Mouse (Mus musculus) embryo, embryonic 10 days (tissue): ENCODE results near the gene Arid2.
"Not testable (repeated sequence)": the region's sequence is repeated elsewhere in the genome, so short reads cannot be mapped to it uniquely, and the experiment has no call there.

ENCODE experiments used
- DNase-seq: peaks from one replicate; pipeline ENCODE4 v3.0.0-alpha.2; 2015; ENCODE audit warnings: low spot score

Gene Arid2

DNA sequence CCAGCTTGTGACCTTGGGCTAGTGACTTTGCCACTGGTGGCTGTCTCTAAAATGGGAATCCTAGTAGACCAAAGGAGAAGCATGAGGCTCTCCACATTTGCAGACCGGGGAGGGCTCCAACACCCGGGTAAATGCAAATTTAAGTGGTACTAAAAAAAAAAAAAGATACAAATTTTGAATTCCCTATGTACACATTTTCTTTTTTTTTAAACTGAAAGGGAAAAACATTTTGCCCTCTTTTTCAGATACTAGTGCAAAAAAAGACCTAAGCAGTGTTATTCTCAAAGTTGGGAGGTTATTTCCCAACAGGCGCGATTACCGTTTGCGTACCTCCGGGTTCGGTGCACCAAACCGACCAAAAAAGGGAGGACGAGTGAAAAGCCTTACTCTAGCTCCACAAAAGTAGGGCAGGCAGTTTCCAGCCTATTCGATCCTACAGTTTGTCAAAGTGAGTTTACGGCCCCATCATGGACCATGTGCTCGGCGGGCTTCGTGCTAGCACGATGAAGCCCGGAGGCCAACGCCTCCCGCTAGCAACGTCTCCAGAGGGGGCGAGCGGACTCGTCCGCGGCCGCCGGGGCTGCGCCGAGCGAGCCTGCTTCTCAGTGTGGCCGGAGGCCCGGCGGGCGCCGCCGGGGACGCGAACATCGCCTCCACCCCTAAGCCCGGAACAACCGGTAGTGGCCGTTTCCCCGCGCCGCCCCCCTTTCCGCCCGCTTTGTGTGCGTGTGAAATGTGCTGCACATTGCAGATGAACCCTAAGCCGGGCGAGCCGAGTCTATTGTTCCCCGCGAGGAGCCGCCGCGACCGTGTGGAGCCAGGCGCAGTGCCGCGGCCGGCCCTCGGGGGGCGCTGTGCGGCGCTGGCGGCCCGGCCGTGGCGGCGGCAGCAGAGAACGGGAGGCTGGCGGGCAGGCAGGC, 1.0 kb upstream of the Arid2 start:
- peak; percentile 94 for DNase-seq

DNA sequence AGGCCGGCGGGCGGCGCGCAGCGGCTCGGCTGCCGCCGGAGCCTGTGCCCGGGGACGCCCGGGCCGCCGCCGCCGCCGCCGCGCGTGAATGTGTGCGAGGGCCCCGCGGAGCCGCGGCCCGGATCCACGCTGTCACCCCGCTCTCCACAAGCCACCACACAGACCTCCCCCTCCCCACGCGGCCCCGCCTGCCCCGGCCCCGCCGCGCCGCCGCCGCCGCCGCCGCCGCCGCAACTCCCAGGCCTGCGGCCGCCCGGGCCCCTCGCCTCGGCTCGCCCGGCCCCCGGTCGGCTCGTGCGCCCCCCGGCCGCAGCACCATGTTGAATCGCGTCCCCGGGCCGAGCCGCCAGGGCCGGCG, 404 bp upstream of the Arid2 start:
- DNase-seq: no peak

DNA sequence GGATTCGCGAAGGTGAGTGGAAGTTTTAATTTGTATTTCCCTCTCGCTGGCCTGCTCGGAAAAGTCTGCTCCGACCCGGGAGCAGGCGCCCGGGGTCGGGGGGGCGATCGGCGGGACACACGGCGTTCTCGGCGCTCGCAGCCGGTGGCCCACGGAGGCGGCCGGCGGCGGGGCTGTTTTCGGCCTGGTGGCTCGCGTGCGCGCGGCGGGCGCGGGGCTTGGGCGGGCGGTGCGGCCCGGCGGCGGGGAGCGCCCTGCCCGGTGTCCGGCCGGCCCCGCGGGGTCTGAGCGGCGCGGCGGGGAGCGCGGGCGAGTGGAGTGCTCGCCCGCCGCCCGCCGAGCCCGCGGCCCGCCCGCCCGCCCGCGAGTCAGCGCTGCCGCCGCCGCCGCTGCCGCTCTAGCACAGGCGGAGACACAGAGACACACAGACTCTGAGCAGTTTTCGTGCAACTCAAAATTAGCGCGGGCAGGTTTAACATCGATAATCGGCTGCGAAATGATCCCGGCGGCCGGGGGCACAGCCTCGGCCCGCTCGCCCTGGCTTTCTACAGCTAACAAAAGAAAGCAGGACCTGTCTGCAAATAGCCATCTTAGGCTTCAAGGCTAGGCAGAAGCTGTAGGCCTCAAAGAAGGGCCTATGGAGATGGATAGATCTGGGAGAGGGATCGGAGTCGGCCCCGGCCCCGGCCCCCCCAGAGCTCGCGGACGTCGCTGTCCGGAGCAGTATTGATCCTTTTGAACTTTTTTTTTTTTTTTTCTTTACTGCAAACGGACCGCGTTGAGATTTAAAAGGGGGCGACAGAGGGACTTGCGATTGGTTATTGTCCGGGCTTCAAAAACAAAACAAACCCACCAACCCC, 888 bp downstream of the Arid2 start:
- DNase-seq: peak; percentile 52

DNA sequence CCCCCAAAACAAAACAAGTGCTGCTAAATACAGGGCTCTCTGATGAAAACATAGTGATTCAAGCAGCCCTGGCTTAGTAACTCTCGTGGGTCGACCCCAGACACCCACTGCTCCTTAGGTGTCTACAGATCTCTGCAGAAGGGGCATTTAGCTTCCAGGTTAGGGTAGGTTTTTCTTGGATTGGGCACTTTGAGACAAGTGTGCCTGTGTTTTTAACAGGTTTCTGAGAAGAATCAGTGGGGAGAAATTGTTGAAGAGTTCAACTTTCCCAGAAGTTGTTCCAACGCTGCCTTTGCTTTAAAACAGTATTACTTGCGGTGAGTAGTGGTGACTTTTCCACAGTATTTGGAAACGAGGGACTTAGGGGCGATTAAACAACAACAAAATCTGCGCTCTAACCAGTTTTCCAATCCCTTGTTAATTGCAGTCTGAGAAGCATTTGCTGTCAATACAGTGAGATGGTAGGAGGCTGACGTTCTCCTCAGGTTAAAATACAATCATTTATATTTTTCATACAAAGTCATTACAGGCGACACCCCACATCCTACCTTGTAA, 1.6 kb downstream of the Arid2 start:
- DNase-seq: no peak

DNA sequence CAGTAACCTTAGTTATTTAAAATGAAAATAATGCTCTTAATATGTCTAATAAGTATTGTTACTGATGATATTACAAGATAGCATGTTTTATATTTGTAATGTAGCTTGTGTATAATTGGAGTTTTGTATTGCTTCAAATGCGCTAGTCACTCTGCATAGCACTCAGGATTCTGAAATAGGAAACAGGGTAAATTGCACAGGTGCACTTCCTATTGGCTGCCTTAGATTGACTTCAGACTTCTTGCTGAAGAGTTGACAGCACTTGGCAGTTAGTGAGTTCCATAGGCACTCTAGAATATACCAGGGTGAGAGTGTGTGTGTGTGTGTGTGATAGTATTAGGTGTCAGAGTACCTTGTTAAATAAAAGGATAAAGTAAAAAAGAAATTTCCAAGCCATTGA, 2.7 kb downstream of the Arid2 start:
- no peak for DNase-seq

DNA sequence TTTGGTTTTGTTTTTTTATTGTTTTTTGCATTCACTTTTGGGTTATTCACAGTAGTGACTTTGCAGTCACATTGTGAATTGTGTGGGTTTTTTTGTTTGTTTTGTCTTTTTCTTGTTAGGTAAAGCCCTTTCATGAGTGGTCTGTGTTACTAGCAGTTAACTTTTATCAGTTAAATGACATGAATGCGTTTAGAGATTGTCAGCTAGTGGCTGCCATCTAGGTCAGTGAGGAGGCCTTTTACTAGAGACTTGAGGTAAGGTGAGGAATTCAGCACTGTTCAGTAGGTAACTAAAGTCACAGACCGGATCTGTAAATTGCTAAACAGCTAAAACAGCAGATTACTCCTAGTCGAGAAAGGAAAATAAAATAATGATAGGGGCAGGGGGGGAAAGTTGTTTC, 6.1 kb downstream of the Arid2 start:
- DNase-seq: no peak

DNA sequence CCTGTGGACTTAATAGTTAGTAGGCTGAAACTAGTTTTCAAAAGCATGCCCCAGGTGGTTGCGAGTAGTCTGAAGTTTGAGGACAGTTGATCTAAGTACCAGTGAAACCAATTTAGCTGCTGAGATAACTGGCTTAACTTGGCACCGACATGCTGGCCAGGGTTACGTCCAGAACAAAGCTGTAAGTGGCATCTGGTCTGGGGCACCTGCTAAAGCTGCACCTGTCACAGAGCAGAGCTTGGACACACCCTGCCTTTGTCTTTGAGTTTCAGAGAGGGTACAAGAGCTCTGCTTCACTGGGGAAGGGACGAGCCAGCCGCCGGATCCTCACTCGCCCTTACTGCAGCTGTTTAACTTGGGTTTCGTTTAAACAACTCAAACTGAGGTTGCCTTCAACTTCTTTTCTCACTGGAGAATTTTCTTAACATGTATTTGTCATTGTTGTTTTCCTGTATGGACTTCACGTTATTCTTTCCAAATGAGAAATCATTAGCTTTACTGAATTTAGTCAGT, 9.8 kb downstream of the Arid2 start:
- DNase-seq: no peak

DNA sequence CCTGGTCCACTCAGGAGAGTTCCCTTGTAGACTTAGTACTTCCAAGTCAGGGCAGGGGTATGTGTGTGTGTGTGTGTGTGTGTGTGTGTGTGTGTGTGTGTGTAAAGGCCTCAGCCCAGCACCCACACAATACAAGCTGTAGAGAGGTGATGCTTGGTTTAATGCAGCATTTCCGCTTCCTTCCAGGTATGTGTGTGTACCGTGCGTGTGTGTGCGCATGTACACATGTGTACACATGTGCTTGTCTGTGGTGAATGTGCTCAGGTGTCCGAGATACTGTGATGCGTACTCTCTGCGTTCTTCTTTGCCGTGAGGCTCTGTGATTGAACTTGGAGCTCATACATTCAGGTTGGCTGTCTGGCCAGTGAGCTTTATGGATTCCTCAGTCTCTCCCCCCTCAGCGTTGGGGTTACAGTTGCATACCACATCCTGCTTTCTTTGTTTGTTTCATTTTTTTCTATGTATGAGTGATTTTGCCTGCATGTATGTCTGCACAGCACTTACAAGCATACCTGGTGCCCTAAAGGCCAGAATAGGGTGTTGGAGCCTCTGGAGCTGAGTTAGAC, 10.4 kb downstream of the Arid2 start:
- no peak for DNase-seq

DNA sequence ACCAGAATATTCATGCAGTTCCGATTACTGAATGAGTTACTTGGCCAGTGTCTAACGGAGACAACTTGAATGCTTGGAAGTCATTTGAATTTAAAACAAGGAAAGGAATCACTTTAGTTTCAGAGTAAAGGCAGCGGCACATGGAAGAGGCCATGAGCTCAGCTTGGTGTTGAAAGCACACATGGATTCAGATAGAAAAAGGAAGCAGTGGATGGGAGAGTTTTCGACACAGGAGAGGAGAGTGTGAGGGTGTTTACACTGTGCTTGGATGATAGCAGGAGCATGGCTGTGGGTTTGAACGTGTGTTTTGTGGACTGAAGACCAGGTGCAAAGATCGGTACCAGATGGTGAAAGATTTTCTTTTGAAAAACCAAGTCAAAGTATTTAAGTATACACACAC, 22.0 kb downstream of the Arid2 start:
- DNase-seq: no peak

DNA sequence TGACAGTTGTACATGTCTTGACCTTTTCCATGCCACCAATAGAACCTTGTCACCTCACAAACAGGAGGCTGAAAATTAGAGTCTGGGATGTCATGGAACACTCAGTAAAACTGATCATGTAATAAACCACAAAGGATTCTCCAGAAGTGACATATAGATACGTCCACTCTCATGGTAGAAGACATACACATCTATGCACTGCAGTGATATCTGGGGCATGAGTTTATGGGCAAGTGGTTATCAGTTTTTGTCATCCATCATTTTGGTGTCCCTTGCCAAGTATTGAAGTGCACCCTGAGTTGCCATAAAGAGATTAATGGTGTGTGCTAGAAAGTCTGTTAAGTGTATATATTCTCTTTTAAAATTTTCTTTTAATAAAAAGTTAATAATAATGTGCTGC, 25.6 kb downstream of the Arid2 start:
- DNase-seq: no peak

DNA sequence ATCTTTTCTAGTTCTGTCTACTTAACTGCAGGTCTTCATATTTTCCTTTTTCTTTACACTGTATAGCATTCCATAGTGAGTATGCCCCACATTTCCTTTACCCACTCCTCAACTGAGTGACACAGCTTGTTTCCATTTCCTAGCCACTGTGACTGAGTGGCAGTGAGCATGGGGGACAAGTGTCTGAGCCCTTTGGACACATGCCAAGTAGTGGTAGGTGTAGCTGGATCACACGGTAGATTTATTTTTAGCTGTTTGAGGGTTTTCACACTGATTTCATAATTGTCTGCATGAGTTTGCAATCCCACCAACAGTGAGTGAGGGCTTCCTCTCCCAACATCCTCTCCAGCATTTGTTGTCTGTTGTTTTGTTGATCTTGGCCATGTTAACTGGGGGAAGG, 28.3 kb downstream of the Arid2 start:
- no peak for DNase-seq

DNA sequence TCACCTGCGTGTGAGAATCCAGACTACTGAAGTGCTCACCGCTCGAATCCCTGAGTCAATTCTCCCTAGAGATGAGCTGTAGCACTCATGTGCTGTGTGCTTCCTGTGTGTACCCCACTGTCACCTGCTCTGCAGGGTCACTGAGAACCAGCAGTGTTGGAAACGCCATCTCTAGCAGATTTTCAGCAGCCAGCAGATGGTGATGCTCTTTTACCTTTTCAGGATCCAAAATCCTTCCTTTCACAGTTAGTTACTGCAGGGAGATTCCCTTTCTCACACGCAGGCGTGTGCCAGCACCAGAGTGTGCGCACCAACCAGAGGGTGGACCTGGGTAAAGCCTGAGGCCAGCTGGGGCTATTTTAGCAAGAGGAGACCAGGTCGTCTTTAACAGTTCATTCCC, 32.0 kb downstream of the Arid2 start:
- no peak for DNase-seq

DNA sequence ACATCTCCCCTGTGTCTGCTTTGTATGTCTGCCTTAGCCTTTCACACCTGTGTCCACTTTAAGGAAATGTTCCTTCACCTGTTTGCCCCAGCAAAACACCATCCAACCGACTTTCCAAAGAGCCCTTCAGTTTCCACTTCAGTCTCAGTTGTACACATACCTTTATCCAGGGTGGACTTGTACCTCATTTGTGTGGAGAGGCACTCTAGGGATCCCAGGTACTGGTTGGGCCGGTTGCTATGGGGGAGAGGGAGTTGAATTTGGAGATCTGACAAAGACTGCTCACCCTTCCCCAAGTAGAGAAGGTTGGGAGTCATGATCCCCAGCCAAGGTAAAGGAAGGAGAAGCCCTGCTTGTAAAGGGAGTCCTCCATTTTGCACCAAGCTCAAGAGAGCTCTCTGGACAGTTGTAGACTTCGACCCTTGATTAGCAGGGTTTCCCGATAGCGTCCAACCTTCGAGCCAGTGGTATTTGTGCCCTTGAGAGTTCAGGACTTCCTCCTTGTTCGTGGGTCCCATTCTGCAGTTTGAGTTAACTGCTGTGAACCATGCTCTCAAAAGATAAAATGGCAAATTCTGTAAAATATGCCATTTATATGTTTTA, 38.5 kb downstream of the Arid2 start:
- DNase-seq: no peak

DNA sequence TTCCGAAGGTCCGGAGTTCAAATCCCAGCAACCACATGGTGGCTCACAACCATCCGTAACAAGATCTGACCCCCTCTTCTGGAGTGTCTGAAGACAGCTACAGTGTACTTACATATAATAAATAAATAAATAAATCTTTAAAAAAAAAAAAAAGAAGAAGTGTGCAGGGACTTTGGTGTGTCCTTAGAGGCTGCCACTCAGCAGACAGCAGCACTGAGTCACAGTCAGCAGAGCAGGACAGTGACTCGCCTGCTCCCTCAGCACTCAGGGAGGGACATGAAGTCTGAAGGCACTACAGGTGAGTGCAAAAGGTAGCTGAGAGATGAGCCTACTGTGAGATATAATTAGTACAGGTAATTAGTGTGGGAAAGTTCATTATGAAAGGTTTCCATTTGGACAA, 41.4 kb downstream of the Arid2 start:
- not testable (repeated sequence) for DNase-seq

DNA sequence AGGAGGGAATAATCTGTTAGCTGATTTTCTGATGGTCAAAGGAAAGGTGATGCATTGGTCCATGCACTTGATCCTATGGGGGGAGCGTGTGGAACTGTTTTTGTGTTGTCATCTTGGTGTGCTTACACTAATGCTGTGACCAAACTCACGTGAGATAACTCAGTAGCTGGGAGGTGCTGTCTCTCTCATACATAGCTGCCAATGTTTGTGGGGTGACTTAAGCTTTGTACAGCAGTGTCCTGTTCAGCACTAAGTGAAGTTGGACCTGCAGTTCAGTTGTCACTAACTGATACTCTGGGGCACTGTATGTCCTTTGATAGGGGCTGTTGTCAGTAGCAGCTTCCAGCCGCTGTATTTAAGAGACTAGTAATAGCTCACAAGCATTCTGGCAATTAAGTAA, 43.2 kb downstream of the Arid2 start:
- no peak for DNase-seq

DNA sequence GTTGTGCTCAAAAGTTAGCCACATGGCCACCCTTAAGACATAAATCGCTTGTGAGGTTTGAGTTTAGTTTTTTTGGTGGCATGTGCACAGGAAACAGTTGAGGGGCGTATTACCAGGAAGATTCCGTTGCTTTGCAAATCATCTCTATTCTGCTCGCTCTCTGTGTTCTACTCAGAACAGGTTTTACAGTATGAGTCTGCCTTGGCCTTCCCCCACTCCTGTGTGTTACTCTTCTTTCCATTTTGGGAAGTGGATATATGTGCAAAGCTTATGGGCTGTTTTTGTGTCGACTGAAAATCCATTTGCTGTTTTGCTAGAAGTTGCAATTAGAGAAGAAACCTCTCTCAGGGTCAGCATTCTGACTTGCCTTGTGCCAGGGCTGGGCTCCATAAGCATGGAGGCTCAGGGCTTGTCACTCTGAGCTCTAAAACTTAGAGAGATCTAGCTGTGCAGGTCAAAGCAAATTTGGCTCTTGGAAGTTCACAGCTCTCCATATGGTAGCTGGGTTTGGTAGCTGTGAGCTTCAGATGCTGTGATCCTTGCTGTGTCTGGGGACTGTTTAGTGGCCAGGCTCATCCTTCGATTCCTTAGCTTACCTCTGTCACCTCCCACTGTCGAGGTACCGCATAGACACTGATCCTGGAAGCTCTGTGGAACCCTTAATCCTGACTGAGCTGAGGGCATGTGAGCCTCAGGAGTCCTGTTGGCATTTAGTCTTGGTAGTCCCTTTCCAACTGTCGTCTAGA, 45.3 kb downstream of the Arid2 start:
- no peak for DNase-seq

DNA sequence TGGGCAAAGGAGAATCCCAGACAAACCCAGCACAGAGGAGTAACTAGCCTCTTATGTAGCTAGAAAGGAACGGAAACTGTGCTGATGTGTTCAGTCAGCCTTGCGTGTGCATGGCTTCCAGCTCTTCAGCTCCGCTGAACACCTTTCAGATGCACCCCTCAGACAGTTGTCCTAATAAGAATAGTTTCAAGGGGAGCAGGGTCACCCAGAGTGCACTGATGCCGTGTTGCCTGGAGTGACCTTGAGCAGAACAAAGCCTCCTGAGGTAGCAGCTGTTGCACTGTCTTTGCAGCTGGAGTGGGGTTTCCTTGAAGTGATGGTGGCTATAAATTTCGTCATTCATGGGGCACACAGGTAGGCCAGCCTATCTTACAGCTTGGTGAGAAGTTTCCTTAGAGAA, 46.0 kb downstream of the Arid2 start:
- peak; percentile 23 for DNase-seq

DNA sequence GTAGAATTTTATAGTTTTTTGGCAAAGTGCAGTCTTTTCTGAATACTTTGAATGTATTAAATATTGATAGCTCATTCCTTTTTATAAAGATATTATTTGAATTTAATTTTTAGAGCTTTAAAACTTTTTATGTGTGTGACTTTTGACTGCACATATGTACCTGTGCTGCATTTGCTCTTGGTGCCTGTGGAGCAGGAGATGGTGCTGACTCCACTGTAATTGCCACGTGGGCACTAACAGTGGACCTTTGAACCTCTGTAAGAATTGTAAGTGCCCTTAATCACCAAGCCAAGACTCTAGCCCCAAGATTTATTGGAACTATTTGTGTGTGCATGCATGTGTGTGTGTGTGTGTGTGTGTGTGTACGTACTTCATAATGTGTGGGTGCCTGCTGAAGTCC, 53.6 kb downstream of the Arid2 start:
- DNase-seq: no peak

DNA sequence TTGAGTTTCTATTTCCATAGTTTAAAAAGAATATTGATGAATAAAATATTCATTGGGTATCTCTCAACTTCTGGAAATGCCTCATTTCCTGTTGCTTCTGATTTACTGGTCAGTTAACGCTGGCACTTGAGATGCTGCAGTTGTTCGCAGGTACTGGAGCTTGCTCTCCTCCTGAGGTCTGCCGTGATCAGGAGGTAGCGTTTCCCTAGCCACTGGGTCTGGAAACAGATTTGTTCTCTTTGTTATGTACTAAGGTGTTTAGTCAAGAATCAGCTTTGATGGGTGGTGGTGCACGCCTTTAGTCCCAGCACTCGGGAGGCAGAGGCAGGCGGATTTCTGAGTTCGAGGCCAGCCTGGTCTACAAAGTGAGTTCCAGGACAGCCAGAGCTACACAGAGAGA, 54.8 kb downstream of the Arid2 start:
- no peak for DNase-seq

DNA sequence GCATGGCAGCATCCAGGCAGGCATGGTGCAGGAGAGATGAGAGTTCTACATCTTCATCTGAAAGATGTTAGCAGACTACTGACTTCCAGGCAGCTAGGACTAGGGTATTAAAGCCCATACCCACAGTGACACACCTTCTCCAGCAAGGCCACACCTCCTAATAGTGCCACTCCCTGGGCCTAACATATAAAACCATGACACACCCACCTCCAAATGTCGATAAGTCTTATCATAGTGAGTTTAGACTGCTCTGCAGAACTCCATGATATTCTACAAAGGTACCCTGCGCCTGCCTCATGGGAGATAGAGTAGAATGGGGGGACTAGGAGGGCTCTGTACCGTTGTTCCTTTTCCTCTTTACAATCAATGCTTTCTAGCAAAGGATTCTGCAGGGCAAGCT, 55.6 kb downstream of the Arid2 start:
- DNase-seq: no peak

DNA sequence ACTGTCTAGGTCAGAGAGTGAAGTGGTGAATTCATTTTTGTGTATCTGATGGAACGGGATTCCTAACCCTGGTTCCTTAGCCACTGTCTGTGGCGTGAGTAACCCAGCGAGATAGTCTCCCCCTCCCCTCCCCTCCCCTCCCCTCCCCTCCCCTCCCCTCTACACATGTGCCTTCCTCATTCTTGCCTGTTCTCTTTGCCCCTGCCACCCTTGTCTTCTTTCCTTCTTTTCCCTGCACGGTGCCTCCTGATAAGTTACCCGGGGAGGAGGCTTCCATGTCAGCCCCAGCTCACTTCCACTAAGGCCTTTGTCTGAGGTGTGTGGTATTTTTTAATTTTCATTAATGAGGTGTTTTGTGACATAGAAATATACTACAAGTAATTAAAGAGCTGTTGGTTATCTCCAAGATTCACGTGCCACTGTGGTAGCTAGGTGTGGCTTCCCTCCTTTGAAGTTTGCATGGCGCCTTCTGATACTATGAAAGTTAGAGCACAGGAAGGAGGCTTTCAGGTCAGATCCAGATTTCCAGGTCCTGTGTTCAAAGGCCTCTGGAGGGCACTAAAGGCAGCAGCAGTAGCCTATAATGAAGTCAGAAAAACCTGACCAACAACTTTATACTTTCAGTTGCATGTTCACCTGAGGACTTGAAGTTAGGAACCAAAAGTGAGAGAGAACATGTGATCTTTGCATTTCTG, 57.4 kb downstream of the Arid2 start:
- DNase-seq: no peak
